Mouse (Mus musculus) liver, embryonic 14.5 days (tissue): Measurements from ENCODE around the gene Plcb2.

Experiments used
- CTCF ChIP-seq: IDR thresholded peaks from 2 replicates; pipeline ENCODE4 v1.5.1; 2016; ENCODE audit warnings: antibody characterized with exemption, low read depth, control low read depth
- EP300 ChIP-seq: IDR thresholded peaks from 2 replicates; pipeline ENCODE4 v1.6.1; 2016; ENCODE audit warnings: antibody characterized with exemption, low read depth

DNA sequence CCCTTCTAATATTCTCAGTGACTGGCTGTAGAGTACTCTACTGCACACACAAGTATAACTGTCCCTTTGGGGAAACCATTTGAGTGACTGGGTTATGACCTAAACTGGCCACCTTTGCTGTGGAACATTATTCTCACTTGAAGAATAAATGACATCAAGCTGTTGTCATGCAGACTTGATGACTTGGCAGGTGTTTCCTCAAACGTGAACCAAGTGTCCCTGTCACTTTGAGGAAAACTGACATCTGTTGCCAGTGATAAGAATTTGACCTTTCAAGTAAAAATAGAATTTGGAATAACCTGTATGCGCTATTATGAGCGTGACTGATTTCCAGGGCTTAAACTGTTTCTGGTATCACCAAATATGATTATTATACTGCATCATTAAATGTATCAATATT lies 12.1 kb upstream of the Plcb2 start:
- no peak for TF ChIP-seq CTCF
- no peak for TF ChIP-seq EP300
